Mouse (Mus musculus) heart, embryonic 16.5 days (tissue): ENCODE data around the gene Bdkrb2. TPM values are rescaled to one million over a fixed set of nuclear protein-coding genes. Genes with fewer than 3 reads are reported as not detected.

Experiments
- ATAC-seq: fragments of 200-750 bp; cut with Nextera tagmentation; replicated peaks from 2 replicates; pipeline ENCODE4 v1.8.0; 2017; ENCODE audit warnings: moderate number of reproducible peaks; ENCODE audit not compliant: insufficient read depth, low FRiP score; ENCODE audit errors: extremely low read depth
- H3K27ac ChIP-seq: fragments of 300-500 bp; sonication (generic); 2 replicates; pipeline ENCODE4 v1.5.1; 2014; ENCODE audit warnings: mild to moderate bottlenecking, low read length, control low read depth, moderate library complexity
- H3K27me3 ChIP-seq: fragments of 300-500 bp; sonication (generic); 2 replicates; pipeline ENCODE4 v1.6.1; 2014; ENCODE audit warnings: low read length, mixed read lengths; ENCODE audit not compliant: control insufficient read depth, insufficient read depth
- H3K36me3 ChIP-seq: fragments of 300-500 bp; sonication (generic); 2 replicates; pipeline ENCODE4 v1.6.1; 2014; ENCODE audit not compliant: control insufficient read depth, insufficient read depth
- H3K4me1 ChIP-seq: fragments of 300-500 bp; sonication (generic); 2 replicates; pipeline ENCODE4 v1.6.1; 2014; ENCODE audit warnings: low read length, mixed read lengths; ENCODE audit not compliant: control insufficient read depth, insufficient read depth
- H3K4me2 ChIP-seq: fragments of 300-500 bp; sonication (generic); 2 replicates; pipeline ENCODE4 v1.6.1; 2014; ENCODE audit warnings: low read depth, mild to moderate bottlenecking, control low read depth, low read length
- H3K4me3 ChIP-seq: fragments of 300-500 bp; sonication (generic); 2 replicates; pipeline ENCODE4 v1.5.1; 2014; ENCODE audit warnings: mild to moderate bottlenecking, control low read depth, low read length
- H3K9ac ChIP-seq: fragments of 300-500 bp; sonication (generic); 2 replicates; pipeline ENCODE4 v1.6.1; 2014; ENCODE audit warnings: low read length, control low read depth
- H3K9me3 ChIP-seq: fragments of 300-500 bp; sonication (generic); replicated peaks from 2 replicates; pipeline ENCODE4 v1.6.1; 2016; ENCODE audit warnings: low read length; ENCODE audit not compliant: control insufficient read depth
- WGBS: fragments of 180-500 bp; shearing (Covaris S2); extraction: QIAGEN DNeasy Blood & Tissue Kit; methylation state at CpG from one replicate; pipeline ENCODE4 v1.1.7; 2014; 5-methylcytosine and 5-hydroxymethylcytosine counted together
- polyA plus RNA-seq: library from polyadenylated mRNA; unstranded; fragments of >200 nt; fragmentation: Nextera tagmentation; extraction: Ambion mirVana; gene quantifications from 2 replicates; pipeline ENCODE4 v1.2.1, GENCODE M21; 2015

The Bdkrb2 gene
- polyA plus RNA-seq, 1 experiment from 2014 or later = 1.2 TPM

GRCm38 (mm10) chr12:105634374-105635067 lies 71.5 kb downstream of the Bdkrb2 start:
- Histone ChIP-seq H3K27me3 (no peaks in the 10 kb centered on the region), H3K4me1 (no peaks in the 10 kb centered on the region), H3K9me3 (no peaks in the 10 kb centered on the region), H3K4me3 (no peak overlapping the region), H3K4me2 (no peak overlapping the region), H3K36me3 (peaks cover 68% of the 10 kb centered on the region), H3K9ac (no peak overlapping the region), H3K27ac (no peak overlapping the region)
- 92% methylated on average over 13 of the region's 13 CpGs for WGBS
- no peak for ATAC-seq

GRCm38 (mm10) chr12:105636551-105636950 lies 73.5 kb downstream of the Bdkrb2 start:
- no peak overlapping the region for H3K27ac ChIP-seq
- no peak overlapping the region for H3K4me3 ChIP-seq
- peaks cover 81% of the 10 kb centered on the region for H3K36me3 ChIP-seq
- no peaks in the 10 kb centered on the region for H3K4me1 ChIP-seq
- H3K27me3 ChIP-seq = no peaks in the 10 kb centered on the region
- no peak for ATAC-seq
- no peak overlapping the region for H3K4me2 ChIP-seq
- H3K9ac ChIP-seq = no peak overlapping the region
- H3K9me3 ChIP-seq = no peaks in the 10 kb centered on the region
- WGBS = 87% methylated on average over 9 of the region's 9 CpGs

- Histone ChIP-seq H3K9ac (no peak overlapping the region), H3K9me3 (no peaks in the 10 kb centered on the region), H3K4me1 (no peaks in the 10 kb centered on the region), H3K4me3 (no peak overlapping the region), H3K4me2 (no peak overlapping the region), H3K36me3 (peaks cover 85% of the 10 kb centered on the region), H3K27me3 (no peaks in the 10 kb centered on the region), H3K27ac (no peak overlapping the region)
- ATAC-seq = no peak
- 76% methylated on average over 4 of the region's 4 CpGs for WGBS
Measured at GRCm38 (mm10) chr12:105637554-105637953, 74.5 kb downstream of the Bdkrb2 start.

- peaks cover 72% of the 10 kb centered on the region for H3K36me3 ChIP-seq
- H3K27ac ChIP-seq = no peak overlapping the region
- H3K4me2 ChIP-seq = no peak overlapping the region
- WGBS = 83% methylated on average over 11 of the region's 11 CpGs
- no peaks in the 10 kb centered on the region for H3K9me3 ChIP-seq
- no peak for ATAC-seq
- H3K4me1 ChIP-seq = no peaks in the 10 kb centered on the region
- H3K4me3 ChIP-seq = no peak overlapping the region
- H3K27me3 ChIP-seq = no peaks in the 10 kb centered on the region
- H3K9ac ChIP-seq = no peak overlapping the region
Measured at GRCm38 (mm10) chr12:105642770-105643321, 79.8 kb downstream of the Bdkrb2 start.

Other genes with a start within 250 kb of the Bdkrb2 start
- not detected in 2 replicates for gene Tunar, start 229.4 kb upstream of the Bdkrb2 start, polyA plus RNA-seq
- gene D430019H16Rik, start 109.4 kb upstream of the Bdkrb2 start, polyA plus RNA-seq = 0.26 and 0.32 TPM in 2 replicates
- gene Bdkrb1, start 39.9 kb downstream of the Bdkrb2 start, polyA plus RNA-seq = not detected in 2 replicates
- 19.8 and 21.4 TPM in 2 replicates for gene Gskip, start 121.6 kb downstream of the Bdkrb2 start, polyA plus RNA-seq
- 7.5 and 9.1 TPM in 2 replicates for gene Atg2b, start 122.0 kb downstream of the Bdkrb2 start, polyA plus RNA-seq
- 0.41 and 0.56 TPM in 2 replicates for gene Ak7, start 142.8 kb downstream of the Bdkrb2 start, polyA plus RNA-seq
- gene Papola, start 221.5 kb downstream of the Bdkrb2 start, polyA plus RNA-seq = 138 and 166 TPM in 2 replicates